Mouse (Mus musculus): ENCODE results near the gene Mtmr10. TPM values are rescaled to one million over a fixed set of nuclear protein-coding genes. Genes with fewer than 3 reads are reported as not detected.

The Mtmr10 gene
- polyA plus RNA-seq, 1 experiment from 2014 or later, result 13.6 TPM

DNA sequence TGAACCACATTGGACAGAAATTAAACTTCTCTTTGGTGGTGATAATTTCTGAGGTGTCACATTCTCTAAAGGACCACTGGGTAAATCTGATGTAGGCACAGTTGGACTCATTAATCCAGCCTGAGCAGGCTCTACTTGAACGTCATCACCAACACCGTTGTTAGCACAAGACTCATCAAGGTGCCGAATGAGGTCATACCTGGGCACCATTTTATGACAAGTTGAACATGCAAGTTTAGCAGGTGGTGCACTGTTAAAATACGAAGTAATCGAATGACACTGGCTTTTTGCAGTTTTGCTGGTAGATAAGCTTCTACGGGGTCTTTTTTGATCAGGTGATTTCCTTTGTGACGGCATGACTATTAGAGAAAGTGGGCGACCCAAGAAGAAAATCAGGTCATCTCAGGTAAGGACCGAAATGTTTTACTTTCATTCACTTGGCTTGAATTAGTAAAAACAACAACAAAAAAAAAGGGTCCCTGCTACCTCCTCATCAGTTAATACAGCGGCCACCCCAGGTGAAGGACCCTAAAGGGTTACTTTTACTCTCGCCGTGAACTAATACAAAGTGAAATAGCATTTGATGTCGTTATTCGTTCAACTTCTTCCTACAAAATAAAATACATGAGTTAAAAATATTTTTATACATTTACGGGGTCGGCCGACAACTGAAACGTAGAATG is 85.8 kb downstream of the Mtmr10 start:
- peak overlapping the region; percentile 57 for H3K4me3 ChIP-seq (replicated peaks; ENCODE audit: low read length)
- 9% methylated on average over 18 of the region's 18 CpGs for WGBS
- H3K4me2 ChIP-seq (ENCODE audit: low read depth, low read length), result peak overlapping the region; percentile 89
- H3K4me1 ChIP-seq (ENCODE audit: control insufficient read depth, insufficient read depth, low read length), result peaks cover 2% of the 10 kb centered on the region; the same call in 1 of the 2 replicates
- no peaks in the 10 kb centered on the region for H3K9me3 ChIP-seq (replicated peaks; ENCODE audit: control insufficient read depth, low read length)
- H3K27ac ChIP-seq (ENCODE audit: low read length), result peak overlapping the region; percentile 93
- H3K36me3 ChIP-seq (ENCODE audit: control insufficient read depth, insufficient read depth, low read length), result peaks cover 17% of the 10 kb centered on the region
- no peak for ATAC-seq (ENCODE audit: insufficient read depth, low FRiP score)
- H3K27me3 ChIP-seq (ENCODE audit: control insufficient read depth, insufficient read depth, low read length), result no peaks in the 10 kb centered on the region
- peak overlapping the region; percentile 77 for H3K9ac ChIP-seq (ENCODE audit: low read length)

DNA sequence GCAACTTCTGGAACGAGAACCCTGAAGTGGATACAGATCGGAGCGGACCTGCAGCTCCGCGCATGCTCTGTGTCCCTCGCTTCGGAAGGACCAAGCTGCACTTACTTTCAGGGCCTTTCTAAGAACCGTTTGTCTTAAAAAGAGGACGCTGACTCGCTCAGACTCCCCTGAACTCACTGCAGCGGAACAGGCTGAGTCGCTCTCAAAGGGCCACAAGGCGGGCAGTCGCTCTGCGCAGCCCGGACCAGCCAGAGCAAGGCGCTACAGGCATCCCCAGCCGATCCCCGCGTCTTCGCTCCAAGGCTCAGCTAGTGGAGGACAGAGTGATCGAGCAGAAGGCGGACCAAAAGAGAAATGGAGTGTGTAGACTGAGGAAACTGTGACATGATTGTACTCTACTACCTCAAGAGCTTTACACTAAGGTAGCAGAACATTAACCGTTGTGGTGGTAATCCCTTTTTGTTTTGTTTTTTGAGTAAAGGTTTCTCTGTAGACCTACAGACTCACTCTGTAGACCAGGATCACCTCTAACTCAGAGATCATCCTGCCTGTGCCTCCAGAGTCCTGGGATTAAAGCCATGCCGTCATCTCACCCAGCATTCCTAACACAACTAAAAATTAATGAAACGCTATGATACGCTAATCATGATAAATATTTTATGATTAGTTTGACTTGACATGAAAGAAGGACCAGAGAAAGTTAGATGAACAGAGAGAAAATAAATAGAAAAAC is 86.5 kb downstream of the Mtmr10 start, which contains the start of gene Fan1:
Gene Fan1 (minus strand): TSS at position 266 of the 733 bp plus-strand sequence.
- peak within 1 kb of the TSS; percentile 89 for H3K4me2 ChIP-seq (ENCODE audit: low read depth, low read length)
- H3K4me1 ChIP-seq (ENCODE audit: control insufficient read depth, insufficient read depth, low read length), result peaks cover 2% of the 10 kb centered on the region; the same call in 1 of the 2 replicates
- H3K27me3 ChIP-seq (ENCODE audit: control insufficient read depth, insufficient read depth, low read length), result no peaks in the 10 kb centered on the region
- peak within 1 kb of the TSS; percentile 57 for H3K4me3 ChIP-seq (replicated peaks; ENCODE audit: low read length)
- no peaks in the 10 kb centered on the region for H3K9me3 ChIP-seq (replicated peaks; ENCODE audit: control insufficient read depth, low read length)
- peak within 1 kb of the TSS; percentile 93 for H3K27ac ChIP-seq (ENCODE audit: low read length)
- peak; percentile 97 for ATAC-seq (ENCODE audit: insufficient read depth, low FRiP score)
- H3K36me3 ChIP-seq (ENCODE audit: control insufficient read depth, insufficient read depth, low read length), result peaks cover 24% of the 10 kb centered on the region
- 3% methylated on average over 27 of the region's 27 CpGs for WGBS
- H3K9ac ChIP-seq (ENCODE audit: low read length), result peak within 1 kb of the TSS; percentile 77

Small RNA genes lying within 50 kb of the gene (microRNA-seq; reads per million reads assigned to microRNA genes)
- gene Mir6416, result not detected

Other genes with a start within 250 kb of the Mtmr10 start
- 0.12 and 0.22 TPM in 2 replicates for gene Trpm1, start 133.8 kb upstream of the Mtmr10 start, polyA plus RNA-seq (2015; fragmentation: Nextera tagmentation; extraction: Ambion mirVana)
- gene Fan1, start 86.4 kb downstream of the Mtmr10 start, polyA plus RNA-seq (2015; fragmentation: Nextera tagmentation; extraction: Ambion mirVana), result 5.4 and 5.7 TPM in 2 replicates
- 38.0 and 43.9 TPM in 2 replicates for gene Mphosph10, start 104.6 kb downstream of the Mtmr10 start, polyA plus RNA-seq (2015; fragmentation: Nextera tagmentation; extraction: Ambion mirVana)
- 84.1 and 93.7 TPM in 2 replicates for gene Mcee, start 105.0 kb downstream of the Mtmr10 start, polyA plus RNA-seq (2015; fragmentation: Nextera tagmentation; extraction: Ambion mirVana)
- 5.8 and 6.7 TPM in 2 replicates for gene Apba2, start 214.1 kb downstream of the Mtmr10 start, polyA plus RNA-seq (2015; fragmentation: Nextera tagmentation; extraction: Ambion mirVana)

Measured in stomach, embryonic 16.5 days (tissue).